Mouse (Mus musculus) left cerebral cortex, postnatal 10 days (tissue): ENCODE data around the gene Fam133b. TPM values are rescaled to one million over a fixed set of nuclear protein-coding genes. Genes with fewer than 3 reads are reported as not detected.

Source experiments
- DNase-seq, 2 experiments: peaks; one replicate each; pipeline ENCODE4 v3.0.0; 2021 to 2022; ENCODE audit warnings: low spot score in 2 of 2, mixed read lengths in 1 of 2; ENCODE audit errors: extremely low spot score in 1 of 2
- intact Hi-C: fragments of 180-260 bp; cut with DNase I; formaldehyde crosslinking; loops from one replicate; pipeline ENCODE4 v1.15.1; 2025
- total RNA-seq, 2 experiments: library from RNA; stranded (reverse); gene quantifications; 2 replicates each; pipeline ENCODE4 v1.2.3; 2021

The Fam133b gene
- 10 to 100 TPM; 37.0 to 39.3 TPM for total RNA-seq

DNA sequence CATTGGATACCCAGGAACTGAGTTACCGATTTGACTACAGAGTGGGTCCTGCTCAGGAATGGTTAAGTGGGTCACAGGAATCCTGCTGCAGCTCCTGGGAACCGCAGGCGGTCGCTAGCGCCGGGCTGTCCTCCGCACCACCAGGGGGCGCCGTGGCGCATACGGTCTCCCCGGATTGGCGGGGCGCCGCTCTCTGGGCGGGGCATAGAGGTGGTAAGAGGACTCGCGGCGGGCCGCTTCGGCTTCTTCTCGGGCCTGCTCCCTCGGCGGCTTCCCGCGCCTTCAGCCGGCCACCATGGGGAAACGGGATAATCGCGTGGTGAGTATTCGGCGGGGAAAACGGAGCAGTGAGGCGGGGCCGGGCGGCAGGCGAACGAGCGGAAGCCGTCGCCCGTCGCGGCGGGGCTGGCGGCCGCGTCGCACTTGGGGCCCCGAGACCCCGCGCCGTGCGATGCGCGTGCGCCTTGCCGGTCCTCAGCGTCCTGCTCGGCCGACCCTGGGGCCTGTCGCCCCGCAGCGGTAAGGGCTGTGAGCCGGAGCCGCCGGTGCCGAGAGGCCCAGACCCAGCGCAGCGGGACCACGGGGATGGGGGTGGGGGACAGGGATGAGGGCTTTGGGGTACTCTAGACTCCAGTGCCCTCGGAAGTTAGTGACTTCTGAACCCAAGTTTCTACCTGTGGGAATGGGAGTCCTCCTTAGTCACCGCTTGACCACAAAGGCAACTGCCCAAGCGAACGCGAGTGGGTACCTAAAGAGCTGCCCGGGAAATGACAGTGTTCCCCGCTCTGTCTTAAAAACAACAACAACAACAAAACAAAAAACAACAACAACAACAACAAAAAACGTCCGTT, at the start of gene Fam133b:
Fam133b (plus strand) TSS at position 205 of the 851 bp plus-strand sequence.
- DNase-seq = peak; percentile 93 to 98
- intact Hi-C loops = no loop called here

DNA sequence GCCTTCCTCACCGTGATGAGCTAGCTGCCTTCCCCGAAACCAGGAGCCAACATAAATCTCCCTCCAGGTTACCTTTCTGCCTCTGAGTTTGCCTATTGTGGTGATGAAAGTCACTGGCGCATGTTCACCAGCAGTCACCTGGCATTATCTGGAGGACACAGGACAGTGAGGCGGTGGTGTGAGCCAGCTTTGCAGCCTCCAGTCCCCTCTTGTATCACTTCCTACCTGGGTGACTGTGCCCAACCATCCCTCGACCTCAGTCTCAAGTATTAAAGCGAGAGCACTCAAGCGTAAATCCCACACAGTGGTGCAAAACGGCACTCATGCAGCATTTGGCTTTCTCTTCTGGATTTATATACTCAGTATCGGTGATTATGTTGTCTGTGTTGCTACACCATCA, 49.7 kb upstream of the Fam133b start:
- no peak for DNase-seq
- intact Hi-C loops = no loop called here

DNA sequence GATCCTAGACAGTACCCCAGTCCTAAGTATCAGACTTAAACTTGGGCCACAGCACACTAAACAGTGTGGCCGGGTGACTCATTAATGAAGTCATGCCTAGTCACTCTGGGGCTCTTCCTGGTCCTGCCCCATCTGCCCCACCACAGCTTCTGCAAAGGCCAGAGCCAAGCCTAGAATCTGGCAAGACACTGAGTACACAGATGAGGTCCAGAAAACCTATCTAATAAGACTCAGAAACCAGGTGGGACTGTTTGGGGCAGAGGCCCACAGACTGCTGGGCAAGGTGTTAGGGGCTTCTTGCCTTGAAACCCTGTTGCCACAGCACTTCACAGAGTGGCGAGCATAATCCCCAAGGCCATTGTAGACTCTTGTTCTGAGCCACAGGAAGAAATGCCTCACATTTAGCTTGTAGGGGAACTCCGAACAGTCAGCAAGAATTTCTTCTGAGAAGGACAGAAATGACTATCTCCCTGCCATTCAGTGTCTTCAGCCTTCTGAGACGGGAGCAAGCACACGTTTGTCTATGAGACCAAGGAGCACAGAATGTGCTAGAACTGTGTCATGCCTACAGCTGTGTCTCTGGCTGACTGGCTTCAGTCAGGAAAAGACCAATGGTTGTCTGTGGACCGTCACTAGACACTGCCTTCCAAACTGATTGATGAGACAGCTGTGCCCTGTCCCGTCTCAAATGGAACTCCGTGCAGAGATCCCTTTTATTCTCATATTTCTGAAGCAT, 49.0 kb upstream of the Fam133b start:
- intact Hi-C loops = no loop called here
- DNase-seq = no peak

DNA sequence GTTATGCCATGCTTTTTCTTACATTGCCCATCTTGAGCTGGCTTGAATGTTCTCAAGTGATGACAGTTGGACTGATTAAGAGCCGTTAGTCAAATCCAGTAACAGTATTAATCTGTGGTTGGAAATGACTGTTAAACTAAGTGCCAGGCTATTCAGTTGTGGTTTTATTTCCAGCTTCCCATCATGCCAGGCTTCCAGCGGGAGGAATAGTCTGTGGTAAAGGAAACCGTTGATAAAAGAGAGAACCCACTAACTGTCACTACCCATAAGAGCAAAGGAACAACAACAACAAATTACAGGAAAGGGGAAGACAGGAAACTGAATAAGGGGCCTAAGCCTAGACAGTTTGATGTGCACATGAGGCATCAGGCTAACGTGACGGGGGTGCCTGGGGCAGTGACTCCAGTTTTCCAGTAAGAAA, 46.1 kb upstream of the Fam133b start:
- intact Hi-C loops = no loop called here
- no peak for DNase-seq

DNA sequence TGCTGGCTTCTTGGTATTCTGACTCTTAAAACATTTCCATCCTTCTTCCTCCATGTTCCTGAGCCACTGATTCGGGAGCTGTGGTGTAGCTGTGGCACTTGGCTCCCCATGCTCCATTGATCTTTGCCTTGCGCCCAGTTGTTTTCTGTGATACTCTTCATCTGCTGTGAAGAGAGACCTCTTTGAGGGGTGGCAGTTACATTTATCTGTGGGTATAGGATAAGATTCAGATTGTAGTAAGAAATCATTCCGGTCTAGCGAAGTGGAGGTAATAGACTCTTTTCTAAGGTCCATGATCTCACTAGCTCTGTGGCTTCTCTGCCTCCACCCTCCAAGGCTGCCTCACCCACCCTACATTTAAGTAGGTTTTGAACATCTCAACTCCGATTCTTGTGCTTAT, 43.3 kb upstream of the Fam133b start:
- intact Hi-C loops = no loop called here
- no peak for DNase-seq

DNA sequence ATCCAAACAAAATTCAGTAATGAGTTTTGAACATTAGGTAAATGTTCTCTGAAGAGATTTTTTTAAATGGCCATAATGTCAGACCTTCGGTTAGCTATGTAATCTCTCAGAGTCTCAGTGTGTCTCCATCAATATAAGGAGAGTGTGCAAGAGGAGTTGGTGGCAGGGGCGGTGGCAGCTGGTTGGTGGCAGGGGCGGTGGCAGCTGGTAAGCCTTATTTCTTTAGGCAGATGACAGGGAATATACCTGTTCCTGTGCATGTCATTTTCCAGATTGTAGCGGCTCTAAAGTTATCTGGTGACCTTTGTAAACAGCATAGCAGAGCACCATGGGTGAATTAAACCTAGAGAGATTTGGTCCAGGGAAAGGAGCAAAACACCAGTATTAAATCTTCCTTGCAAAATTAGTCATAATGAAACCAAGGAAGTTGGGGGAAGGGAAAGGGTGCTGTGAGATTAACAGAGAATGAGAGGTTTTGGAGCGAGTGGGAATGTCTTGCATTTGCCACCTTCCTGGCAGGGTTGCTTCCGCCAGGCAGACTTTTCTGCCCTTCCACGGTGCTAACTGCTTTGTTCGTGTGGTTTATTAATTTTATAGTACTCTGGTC, 42.6 kb upstream of the Fam133b start:
- no peak for DNase-seq
- intact Hi-C loops = no loop called here

DNA sequence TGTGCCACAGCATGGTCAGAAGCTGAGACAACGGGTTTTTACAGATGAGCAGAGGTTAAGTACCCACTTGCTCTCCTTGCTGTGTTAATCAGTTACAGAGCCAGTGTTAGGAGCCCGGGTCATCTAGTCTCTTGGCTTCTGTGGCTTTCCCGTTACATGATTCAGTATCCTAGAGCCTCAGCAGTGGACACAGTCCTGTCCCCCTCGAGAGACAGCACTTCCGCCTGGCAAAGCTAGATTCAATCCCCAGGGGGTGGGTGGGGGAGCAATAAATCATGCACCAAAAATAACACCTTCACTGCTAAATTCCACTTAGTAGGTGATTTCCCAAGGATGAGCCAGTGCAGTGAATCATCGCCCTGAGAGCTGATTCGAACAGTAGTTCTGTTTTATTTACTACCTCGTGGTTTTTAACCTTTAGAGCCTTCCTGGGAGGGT, 42.0 kb upstream of the Fam133b start:
- intact Hi-C loops = no loop called here
- no peak for DNase-seq

DNA sequence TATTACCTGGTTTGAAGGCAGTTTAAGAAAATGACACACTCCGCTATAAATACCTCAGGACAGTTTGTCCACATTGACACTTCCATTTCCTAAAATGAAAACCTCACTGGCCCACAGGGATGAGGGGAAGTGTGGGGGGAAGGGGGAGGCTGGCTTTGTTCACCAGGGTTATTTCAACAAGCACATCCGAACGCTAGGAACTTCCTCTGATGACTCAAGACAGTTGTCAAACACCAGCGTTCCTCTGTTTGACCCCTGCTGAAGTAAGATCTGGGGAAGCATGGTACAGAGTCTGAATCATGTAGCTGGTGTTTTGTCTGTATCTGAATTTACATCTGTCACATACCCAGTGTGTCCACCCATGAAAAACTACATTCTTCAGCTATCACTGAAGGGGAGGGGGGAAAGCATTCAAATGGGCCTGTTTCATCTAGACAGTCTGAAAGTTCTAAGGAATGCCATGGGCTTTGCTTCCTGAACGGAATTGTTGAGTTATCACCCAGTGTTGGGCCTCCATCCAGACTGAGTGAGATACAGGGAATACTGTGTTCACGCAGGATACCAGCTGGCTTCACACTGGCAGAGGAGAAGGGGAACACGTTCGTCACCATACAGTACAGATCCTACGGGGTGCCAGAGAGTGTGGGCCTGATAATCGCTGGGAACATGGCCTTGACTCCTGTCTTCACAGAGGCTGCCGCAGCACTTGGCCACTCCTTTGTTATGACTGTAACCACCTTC, 40.9 kb upstream of the Fam133b start:
- peak; percentile 34 to 75 for DNase-seq
- intact Hi-C loops = no loop called here

DNA sequence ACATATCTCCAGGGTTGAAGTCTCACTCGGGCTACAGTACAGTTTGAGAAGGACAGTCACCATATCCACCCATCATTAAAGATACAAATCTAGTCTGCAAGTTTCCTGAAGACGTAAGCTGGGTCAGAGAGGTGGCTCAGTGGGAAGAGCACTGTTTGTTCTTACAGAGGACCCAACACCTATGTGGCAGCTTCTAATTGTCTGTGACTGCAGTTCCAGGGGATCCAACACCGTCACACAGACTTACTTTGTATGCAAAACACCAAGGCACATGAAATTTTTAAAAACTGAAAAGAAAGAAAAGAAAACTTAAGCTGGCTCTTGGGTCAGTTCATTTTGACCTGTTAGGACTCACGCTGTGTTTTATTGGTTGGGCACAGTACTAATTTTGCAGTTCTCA, 40.3 kb upstream of the Fam133b start:
- intact Hi-C loops = no loop called here

DNA sequence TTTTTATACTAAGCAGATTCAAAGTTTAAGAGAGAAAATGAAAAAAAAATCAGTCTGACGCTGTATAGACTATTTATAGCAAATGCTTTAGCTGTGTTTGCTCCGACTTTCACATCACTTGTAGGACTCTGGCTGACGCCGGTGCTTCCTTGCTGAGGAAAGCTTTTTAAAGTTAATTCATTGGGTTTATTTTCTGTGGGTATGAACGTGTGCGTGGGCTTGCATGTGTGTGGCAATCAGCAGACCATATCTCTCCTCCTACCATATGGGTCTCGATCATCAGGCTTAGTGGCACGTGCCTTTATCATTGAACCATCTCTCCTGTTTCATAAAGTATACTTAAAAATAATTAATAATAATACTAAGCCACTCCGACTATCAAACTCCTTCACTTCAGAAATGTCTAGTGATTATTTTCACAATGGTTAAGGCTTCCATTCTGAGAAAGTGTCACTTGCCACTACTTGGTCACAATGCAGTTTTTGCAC, 39.8 kb upstream of the Fam133b start:
- DNase-seq = no peak
- intact Hi-C loops = no loop called here

More for the DNA sequence above, 40.3 kb upstream of the Fam133b start:
- DNase-seq = no peak

DNA sequence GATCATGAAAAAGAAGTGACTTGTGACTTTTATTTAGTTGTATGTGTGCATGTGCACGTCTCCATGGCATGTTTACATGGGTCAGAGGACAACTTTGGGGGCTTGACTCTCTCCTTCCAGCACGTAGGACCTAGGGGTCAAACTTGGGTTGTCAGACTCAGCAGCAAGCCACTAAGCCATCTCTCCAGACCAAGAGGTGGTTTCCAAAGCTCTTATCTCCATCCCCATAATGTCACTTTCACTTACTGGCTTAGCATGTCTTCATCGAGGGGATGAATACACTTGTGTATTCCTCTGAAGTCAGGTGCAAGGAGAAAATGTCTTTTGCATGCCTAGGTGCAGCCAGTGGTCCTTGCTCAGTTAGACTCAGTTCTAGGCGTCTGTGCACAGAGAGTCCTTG, 39.2 kb upstream of the Fam133b start:
- no peak for DNase-seq
- intact Hi-C loops = no loop called here

DNA sequence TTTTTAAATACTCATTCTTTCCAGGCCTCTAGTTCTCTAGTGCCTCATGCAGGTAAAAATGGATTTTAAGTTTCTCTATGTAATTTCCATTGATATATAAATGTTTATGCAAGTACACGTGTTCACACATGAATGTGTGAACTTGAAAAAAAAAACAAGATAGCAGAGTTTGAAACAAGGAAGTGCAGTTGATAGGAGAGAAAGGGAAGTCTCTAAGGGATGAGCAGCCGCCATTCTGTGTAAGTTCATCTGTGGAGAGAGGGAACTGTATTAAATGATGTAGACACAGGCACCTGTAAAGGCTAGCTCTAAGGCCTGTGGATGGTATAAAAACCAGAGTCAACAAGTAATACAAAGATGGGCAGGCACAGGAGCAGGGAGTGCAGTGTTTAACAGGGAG, 38.1 kb upstream of the Fam133b start:
- intact Hi-C loops = no loop called here
- DNase-seq = no peak

DNA sequence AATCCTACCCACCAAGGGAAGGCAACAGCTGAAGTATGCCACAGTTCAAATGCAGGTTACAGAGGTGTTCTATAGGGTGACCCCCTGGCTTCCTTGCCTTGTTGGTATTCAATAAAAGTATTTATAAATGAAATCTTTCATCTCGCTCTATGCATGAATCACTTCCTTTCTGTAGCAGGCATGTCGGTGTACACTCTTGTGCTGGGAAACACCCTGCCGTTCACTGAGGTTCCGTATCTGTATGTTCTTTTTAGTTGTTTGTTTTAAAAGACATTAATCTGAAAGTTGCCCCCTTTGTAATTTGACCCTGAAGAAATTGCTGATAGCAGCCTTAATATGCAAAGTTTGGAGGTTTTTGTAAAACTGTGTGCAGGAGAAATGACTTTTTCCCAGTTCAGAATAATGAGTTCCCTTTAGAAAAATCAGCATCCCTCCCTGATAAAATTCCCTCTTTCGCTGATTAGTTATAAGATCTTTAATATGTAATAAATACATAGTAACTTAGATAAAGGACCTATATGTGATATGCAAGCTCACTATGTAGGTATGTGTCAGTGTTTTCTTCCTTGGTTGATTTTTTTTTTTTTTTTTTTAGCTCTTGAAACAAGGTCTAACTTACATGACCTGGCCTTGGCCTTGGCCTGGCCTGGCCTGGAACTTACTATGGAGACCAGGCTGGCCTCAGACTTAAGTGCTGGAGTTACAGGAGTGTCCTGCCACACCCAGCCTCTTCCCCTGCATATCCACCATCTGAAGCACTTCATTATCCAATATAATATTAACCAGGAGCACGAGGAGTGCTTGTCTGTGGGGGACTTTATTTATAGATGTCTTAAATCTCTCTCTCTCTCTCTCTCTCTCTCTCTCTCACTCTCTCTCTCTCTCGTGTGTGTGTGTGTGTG, 34.9 kb upstream of the Fam133b start:
- no peak for DNase-seq
- intact Hi-C loops = no loop called here

DNA sequence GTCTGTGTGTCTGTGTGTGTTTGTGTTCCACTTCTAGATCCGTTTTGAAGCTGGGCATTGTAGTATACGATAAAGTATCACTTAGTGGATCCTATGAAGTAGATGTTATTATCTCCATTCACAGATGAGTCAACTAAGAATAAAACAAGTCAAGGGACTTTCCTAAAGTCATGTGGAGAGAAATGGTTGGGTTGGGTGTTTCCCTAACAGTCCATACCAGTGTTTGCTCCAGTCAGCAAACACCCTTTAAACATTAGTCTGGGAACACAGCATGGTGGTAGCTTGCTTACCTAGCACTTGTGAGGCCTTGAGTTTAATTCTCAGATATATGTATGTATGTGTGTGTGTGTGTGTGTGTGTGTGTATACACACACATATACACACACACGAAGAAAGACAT, 34.1 kb upstream of the Fam133b start:
- intact Hi-C loops = no loop called here

DNA sequence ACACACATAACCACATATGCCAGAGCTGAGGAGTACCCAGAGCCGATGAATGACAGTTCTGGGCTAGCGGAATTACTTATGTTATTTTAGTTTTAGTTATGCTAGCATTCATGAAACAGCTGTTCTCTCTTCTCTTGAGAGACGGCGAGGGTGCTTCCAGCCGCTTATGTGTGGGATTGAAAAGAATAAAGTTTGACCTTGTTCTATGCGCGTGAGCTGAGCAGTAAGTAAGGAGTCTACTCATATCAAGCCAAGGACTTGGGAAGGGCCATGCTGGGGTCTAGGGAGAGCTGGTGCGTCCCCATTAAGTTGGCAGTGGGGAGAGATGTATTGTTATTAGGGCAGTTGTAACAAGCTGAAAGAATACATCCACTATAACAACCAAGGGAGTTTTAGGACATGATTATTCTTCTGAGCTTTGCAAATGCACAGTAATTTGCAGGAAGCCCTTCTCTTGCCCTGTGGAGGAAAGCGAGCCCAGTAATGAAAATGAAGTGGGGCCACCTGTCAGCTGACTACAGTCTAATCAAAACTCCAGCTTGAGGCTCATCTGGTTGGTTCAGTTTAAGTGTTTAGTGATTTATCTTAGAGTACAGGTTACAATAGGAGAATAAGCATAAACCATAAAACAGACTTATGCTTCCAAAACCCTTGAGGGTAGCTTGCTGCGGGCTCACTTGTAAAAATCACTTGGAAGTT, 32.4 kb upstream of the Fam133b start:
- intact Hi-C loops = no loop called here
- no peak for DNase-seq

More for the DNA sequence above, 34.1 kb upstream of the Fam133b start:
- no peak for DNase-seq

DNA sequence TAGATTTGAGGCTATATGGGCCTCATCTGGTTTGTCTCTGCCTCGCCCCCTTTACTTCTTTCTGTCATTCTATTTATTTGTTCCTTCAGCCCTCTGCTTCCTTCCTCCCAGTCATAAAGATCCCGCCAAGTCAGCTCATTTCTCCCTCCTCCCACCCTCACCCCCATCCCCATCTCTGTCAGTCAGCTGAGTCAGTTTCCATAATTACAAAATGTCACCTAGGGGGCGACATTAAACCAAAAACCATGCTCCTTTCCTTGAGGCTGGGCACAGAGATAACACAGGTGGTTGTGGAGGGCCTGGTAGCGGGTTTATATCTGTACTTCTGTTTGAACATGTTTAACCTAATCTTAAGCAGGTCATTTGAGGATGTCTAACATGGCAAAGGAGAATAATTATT, 31.0 kb upstream of the Fam133b start:
- intact Hi-C loops = no loop called here
- no peak for DNase-seq

DNA sequence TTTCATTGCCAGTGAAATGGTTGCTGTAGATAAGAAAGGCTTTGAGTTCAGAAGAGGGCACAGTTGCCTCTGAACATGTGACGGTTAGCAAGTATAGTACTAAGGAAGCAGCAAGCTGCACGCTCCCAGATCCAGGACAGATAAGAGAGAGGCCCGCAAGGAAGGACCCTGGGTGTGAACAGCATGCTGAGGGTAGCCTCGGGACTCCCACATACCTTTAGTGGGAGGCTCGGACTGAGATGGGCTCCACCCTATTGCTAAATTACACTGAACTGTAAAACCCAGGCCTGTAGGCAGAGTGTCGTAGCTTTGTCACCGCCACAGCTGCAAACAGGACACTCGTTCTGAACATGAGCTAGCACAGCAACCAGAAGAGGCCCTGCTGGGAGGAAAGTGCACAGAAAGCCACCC, 28.7 kb upstream of the Fam133b start:
- intact Hi-C loops = loop anchor here (5.0 kb wide), 2 partner anchors 293 to 363 kb away; no protein-coding TSS in a partner anchor

More for the DNA sequence above, 28.7 kb upstream of the Fam133b start:
- DNase-seq = no peak
